Mouse (Mus musculus): Measurements from ENCODE around the gene Ccdc92.

Gene Ccdc92

GRCm38 (mm10) chr5:124854202-124854601, 8.0 kb downstream of the Ccdc92 start:
- no peak for DNase-seq (ENCODE audit: low spot score)

DNA sequence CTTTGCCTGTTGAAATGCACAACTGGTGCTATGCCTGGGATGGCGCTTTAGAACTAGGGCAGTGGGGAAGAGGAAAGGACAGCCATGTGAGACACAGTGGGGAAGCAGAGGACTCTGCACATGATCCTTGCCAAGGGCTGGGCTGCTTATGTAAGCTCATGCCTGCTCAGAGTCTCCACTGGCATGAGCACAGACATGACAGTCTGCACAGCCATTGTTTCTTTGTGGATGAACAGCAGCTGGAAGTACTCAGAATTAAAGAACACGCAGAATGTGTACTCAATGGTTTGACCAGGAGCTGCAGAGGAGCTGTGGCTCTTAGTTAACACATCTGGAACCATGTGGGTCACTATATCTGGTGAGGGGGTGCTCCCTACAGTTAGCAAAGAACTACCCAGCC, 9.1 kb downstream of the Ccdc92 start:
- DNase-seq (ENCODE audit: low spot score), result no peak

DNA sequence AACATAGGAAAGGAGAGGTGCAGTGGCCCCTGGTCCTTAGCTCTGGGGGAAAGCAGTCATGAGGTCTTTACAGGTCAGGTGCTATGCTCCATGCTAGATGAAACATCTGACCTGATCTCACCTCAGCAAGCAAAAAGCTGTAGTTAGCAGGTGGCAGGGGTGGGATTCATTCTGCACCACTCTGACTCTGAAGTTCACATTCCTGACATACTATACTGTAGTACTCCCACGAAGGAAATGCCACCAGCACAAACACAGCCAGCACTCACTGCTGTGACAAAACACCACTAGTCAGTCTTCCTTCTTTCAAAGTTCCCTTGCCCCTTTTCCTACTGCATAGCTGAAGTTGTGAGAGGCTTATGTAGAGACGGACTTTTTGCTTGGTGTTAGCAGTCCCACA, 9.9 kb downstream of the Ccdc92 start:
- no peak for DNase-seq (ENCODE audit: low spot score)

- no peak for DNase-seq (ENCODE audit: low spot score)
Observed at GRCm38 (mm10) chr5:124851572-124851971, 10.7 kb downstream of the Ccdc92 start.

GRCm38 (mm10) chr5:124848994-124849393, 13.2 kb downstream of the Ccdc92 start:
- DNase-seq (ENCODE audit: low spot score), result no peak

DNA sequence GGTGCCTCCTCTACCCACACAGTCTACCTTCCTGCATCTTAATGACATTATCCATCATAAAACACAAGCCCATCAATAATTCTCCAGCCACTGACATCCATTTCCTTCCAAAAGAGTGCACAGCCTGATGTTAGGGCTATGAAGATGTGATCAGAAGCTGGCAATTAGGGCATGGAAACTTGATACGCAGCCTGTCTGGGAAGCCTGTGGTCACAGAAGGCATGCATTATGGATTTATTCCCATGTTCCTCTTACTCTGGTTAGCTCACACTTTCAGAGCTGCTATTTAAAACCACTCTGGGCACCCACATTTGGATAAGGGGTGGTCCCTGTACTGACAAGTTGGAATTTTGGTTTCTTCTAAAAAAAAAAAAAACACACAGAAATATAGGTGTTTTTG, 15.2 kb downstream of the Ccdc92 start:
- DNase-seq (ENCODE audit: low spot score), result no peak

DNA sequence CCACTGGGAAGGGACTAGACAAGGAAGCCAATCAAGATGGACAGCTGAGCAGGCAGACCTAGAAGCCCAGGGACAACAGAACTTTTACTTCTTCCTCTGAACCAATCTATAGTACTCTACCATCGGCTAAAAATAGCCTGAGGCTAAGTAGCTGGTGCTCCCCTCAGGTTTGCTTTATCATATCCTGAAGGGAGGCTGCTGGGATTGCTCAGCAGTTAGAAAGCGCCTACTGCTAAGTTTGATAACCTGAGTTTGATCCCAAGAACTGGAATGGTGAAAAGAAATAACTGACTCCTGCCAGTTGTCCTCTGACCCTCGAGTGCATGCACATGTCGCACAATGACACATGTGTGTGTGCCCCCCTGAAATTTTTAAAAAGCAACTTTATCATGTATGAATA, 17.3 kb downstream of the Ccdc92 start:
- DNase-seq (ENCODE audit: low spot score), result no peak

GRCm38 (mm10) chr5:124843386-124843785, 18.8 kb downstream of the Ccdc92 start:
- no peak for DNase-seq (ENCODE audit: low spot score)

DNA sequence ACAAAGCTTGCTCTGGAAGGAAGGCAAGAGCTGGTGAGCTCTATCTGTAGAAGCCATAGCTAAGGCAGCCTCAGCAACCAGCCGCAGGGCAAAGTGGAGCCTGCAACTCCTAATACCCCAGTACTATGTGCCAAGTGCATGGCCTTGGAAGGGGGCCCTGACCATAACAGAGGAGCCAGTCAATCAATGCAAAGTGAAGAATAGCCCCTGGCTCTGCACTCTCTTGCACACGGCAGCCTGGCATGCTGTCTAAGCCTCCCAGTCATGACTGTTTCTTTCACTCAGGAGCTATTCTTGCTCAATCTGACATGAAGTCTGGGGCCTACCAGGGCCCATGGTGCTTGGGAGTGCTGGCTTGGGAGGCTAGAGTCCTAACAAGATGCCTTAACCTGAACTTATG, 21.6 kb downstream of the Ccdc92 start:
- no peak for DNase-seq (ENCODE audit: low spot score)

GRCm38 (mm10) chr5:124840202-124840601, 22.0 kb downstream of the Ccdc92 start:
- DNase-seq (ENCODE audit: low spot score), result no peak

- no peak for DNase-seq (ENCODE audit: low spot score)
Observed at GRCm38 (mm10) chr5:124836621-124837020, 25.6 kb downstream of the Ccdc92 start.

- DNase-seq (ENCODE audit: low spot score), result no peak
Observed at GRCm38 (mm10) chr5:124836075-124836474, 26.1 kb downstream of the Ccdc92 start.

- no peak for DNase-seq (ENCODE audit: low spot score)
Observed at GRCm38 (mm10) chr5:124835218-124835617, 27.0 kb downstream of the Ccdc92 start.

DNA sequence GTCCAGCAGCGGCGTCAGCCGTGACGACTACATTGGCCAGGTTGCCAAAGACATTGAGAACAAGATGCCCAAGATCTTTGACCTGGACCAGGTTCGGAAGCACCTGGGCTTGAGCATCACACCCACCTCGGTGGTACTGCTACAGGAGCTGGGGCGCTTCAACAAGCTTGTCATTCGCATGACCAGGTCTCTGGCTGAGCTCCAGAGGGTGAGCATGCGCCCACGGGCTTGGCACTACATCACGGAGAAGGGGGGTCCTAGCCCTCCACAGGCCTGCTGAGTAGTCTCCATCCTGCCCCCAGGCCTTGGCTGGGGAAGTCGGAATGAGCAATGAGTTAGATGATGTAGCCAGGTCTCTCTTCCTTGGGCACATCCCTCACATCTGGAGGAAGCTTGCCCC, 31.9 kb downstream of the Ccdc92 start:
- no peak for DNase-seq (ENCODE audit: low spot score)

DNA sequence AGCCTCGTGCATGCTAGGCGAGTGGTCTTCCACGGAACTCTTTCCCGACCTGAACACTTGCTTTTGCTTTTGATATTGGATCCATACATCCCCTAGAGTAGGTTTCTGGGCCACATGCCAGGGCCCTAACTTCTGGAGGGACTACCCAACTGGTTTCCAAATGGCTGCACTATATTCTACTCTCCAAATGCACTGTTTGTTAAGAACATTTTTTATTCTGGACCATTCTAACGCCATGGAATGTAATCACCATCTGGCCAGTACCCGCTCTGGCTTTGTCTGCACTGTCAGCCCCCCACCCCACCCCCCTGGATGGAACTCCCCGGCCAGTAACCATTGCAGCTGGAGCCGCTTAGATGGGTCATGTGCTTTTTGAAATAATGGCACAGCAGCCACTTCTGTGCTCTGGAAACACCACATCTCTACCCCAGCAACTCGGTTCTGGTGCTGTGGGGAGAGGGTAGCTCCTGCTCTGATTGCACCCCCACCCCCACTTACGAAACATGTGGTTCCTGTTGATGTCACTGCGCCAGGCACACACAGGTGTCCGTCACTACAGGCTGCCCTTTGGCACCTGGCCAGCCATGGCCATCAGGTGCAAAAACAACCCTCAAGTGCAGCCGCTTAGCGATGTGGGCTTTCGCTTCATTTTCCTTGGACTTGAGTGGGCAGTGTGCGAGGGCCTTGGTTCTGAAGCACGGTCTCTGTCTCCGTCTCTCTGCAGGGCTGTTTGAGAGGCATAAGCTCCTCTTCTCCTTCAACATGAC, 39.9 kb downstream of the Ccdc92 start:
- no peak for DNase-seq (ENCODE audit: low spot score)

DNA sequence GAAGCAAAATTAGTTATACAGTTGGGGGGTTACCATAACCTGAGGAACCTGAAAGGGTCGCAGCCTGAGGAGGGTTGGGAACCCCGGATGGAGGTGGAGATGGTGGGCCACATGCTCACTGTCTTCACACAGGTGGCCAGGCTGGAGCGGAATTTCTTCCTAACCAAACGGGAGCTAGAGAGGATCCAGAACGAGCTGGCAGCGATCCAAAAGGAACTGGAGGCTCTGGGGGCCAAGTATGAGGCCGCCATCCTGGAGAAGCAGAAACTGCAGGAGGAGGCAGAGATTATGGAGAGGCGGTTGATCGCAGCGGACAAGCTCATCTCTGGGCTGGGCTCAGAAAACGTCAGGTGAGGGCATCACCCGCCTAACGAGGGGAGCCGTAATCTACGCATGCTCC, 45.2 kb downstream of the Ccdc92 start:
- no peak for DNase-seq (ENCODE audit: low spot score)

- DNase-seq (ENCODE audit: low spot score), result no peak
Observed at GRCm38 (mm10) chr5:124814797-124815196, 47.4 kb downstream of the Ccdc92 start.

DNA sequence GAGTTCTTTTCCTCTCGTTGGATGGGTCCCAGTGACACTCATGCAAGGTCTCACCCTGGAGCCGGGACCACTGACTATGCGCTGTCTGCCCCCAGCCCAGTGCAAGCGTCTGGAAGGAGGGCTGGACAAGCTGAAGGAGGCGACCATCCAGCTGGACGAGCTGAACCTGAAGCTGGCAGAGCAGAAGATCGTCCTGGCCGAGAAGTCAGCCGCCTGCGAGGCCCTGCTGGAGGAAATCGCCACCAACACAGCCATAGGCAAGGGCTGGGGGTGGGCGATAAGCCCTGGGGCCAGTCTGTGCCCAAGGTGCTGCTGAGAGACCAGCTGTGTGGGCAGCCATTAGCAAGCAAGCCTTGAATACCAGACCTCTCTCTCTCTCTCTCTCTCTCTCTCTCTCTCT, 49.8 kb downstream of the Ccdc92 start:
- no peak for DNase-seq (ENCODE audit: low spot score)

GRCm38 (mm10) chr5:124809708-124810366, 52.4 kb downstream of the Ccdc92 start:
- DNase-seq (ENCODE audit: low spot score), result no peak

DNA sequence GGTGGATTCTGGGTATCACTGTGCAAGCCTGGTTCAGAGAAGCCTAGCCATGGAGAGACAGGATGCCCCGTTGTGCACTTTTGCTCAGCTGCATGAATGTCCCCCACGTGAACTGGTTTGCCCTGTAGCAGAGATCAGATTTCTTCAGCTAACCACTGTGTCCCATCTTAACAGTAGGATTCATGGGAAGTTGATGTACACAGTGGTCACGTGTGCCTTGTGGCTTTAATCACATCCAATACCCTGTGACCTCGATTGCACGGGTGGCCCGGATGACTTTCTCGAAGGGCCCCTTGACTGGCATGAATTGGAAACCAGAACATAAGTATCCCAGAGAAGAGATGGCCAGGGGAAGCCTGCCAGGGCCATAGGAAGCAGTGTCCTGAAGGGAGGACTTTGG, 70.1 kb downstream of the Ccdc92 start:
- no peak for DNase-seq (ENCODE audit: low spot score)

GRCm38 (mm10) chr5:124785650-124786049, 76.6 kb downstream of the Ccdc92 start:
- no peak for DNase-seq (ENCODE audit: low spot score)
